Mouse (Mus musculus) retina, postnatal 1 day (tissue): ENCODE data around the gene Iqcf3.

Source experiments
- DNase-seq: peaks from one replicate; pipeline ENCODE4 v3.0.0-alpha.2; 2012

Gene Iqcf3

DNA sequence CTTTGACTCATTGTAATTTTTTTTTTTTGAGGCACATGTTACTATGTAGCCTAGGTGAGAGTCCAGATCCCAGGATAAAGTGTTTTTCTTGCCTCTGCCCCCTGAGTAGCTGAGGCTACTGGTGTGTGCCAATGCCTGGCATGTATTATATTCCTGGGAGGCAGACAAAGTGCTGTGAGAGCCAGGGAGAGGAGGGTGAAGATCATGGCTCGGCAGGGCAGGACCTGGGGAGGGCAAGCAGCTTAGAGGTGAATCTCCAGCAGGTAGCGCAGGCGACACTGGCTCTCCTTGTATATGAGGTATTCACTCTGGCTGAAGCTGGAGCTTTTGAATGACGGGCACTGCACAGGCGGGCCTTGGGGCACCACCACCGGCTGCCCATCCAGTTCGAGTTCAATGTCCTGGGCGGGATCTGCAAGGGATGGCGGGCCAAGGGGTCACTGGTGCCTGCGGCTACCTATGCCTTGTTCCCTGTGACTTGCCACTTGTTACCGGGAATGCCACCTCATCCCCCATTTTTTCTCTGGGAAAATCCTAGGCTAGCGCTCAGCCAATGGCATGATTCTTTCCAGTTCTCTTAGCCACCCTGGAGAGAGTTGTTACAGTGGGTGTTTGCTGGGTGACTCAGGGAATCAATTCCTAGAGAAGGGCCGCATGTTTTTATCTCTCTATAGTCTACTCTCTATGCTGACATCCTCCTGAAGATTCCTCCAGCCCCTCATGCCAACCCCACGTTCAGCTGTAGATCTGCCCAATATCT lies 90.3 kb downstream of the Iqcf3 start:
- no peak for DNase-seq

DNA sequence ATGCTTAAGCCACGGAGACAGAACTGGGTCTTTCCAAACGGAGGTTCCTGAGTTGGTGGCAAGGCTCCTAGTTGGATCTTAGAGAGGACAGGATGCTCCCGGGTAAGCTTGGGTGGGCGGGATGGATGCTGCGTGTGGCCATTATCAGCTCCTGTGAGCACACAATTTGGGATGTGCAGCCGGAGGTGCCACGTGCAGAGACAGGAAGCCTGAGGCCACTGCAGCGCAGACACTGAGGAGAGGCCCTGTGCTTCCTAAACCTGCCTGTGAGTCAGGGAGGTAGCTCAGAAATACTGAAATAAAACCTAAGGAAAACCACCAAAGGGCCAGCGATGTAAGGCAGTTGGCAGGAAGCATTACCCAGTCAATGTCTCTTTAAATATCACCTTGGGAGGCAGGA lies 91.7 kb downstream of the Iqcf3 start:
- DNase-seq = no peak

DNA sequence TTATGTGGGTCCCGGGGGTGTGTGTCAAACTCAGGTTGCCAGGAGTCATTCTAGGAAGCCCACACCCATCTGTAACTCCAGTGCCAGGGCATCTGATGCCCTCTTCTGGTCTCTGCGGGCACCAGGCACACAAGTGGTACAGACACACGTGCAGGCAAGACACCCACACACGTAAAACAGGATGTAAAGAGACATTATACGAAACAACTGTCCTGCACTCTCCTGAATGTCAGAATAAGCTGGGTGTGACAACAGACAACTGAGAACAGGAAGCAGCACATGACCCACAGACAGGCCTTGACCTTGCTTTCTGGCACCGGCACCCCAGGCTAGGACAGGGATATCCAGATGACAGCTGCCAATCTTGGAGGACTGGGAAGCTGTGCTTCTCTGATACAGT lies 92.1 kb downstream of the Iqcf3 start:
- DNase-seq = no peak

DNA sequence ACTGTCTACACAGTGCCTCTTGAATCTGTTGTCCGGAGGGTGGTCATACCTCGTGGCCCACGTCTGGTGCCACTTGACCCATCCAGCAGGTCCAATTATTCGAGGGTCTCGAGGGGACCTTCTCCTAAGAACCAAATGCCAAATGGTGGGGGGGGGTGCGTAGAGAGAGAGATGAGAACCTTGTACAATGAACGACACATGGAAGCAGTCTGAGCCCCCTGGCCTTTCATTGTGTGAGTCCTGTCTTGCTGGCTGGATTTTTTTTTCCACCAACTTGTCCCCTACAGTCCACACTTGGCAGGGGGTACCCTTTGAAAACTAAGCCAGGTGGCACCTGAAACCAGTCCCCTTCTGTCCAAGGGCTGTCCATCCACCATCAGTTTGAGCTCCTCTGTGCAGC lies 93.7 kb downstream of the Iqcf3 start:
- DNase-seq = no peak

DNA sequence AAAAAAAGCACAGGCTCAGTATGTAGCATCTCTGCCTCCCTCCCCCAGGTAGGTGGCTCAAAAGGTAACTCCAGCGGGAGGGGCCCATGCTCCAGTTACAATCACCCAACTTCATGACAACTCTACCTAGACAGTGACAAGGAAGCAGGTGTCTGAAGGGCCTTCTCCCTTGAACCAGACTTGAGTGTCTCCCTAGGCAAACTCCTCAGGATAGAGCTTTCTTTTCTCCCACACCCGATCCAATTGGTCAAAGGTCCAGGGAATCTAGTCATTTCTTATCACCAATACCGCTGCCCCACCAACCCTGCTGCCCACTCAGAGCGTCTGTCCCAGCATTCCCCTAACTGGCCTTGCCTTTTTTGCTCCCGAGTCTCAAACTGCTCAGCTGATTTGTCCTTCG lies 94.7 kb downstream of the Iqcf3 start:
- no peak for DNase-seq

DNA sequence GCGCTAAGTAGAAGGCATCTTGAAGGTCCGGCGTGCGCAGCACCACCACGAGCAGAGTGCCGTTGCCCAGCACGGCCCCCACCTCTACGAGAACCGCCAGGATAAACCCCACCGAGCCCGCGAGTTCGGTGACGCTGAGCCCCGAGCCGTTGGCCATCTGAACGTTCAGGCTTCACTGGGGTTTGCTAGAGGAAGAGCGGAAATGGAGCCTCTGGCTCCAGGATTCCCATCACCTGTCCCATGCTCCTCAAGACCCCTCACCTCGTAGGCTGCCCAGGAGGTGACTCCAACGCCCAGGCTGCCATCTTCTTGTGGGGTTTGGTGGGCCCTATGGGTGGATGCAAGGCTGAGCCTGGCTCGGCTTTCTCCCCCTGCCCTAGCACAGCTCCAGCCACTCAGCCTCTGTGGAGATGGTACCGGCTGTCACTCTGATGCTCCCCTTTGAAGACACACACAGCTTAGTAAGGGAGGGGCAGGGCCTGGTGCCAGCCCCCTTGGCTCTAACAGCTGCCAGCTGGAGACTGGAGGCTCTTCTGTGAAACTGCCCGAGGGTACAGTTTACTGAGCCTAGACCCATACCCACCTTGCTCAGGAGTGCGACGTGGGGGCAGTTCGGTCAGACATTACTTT lies 95.7 kb downstream of the Iqcf3 start, which contains the start of gene Gpr62:
Gene Gpr62 (minus strand): TSS at position 368 of the 630 bp plus-strand sequence.
- DNase-seq = peak; percentile 84

DNA sequence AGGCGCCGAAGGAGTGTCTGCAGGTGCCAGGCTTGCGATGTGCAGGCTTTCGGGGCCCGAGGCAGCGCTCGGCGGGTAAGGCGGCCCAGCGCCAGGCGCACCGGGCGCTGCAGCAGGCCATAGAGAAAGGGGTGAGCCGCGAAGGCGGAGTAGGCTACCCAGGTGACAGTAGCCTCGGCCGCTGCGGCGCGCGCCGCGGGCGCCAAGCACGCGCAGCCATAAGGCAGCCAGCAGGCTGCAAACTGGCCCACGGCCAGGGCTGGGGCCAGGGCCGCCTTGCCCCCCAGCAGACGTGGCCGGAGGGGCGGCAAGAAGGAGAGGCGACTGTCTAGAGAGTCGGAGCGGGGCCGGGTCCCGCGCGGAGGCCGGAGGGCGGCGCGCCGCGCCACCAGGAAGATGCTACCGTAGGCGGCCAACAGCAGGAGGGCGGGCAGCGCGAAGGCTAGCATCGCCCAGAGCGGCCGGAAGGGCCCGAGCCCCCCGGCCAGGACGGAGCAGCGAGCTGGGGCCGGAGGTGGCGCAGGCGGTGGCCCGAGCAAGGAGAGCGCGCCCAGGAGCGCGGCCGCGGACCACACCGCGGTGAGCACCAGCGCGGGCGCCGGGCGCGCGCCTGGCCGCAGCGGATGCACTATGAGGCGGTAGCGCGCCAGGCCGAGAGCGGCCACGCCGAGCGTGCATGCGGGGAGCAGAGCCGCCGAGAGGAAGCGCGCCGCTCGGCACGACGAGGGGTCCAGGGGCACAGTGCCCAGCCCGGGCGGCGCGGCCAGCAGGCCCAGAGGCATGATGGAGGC lies 96.5 kb downstream of the Iqcf3 start:
- DNase-seq = peak; percentile 87

DNA sequence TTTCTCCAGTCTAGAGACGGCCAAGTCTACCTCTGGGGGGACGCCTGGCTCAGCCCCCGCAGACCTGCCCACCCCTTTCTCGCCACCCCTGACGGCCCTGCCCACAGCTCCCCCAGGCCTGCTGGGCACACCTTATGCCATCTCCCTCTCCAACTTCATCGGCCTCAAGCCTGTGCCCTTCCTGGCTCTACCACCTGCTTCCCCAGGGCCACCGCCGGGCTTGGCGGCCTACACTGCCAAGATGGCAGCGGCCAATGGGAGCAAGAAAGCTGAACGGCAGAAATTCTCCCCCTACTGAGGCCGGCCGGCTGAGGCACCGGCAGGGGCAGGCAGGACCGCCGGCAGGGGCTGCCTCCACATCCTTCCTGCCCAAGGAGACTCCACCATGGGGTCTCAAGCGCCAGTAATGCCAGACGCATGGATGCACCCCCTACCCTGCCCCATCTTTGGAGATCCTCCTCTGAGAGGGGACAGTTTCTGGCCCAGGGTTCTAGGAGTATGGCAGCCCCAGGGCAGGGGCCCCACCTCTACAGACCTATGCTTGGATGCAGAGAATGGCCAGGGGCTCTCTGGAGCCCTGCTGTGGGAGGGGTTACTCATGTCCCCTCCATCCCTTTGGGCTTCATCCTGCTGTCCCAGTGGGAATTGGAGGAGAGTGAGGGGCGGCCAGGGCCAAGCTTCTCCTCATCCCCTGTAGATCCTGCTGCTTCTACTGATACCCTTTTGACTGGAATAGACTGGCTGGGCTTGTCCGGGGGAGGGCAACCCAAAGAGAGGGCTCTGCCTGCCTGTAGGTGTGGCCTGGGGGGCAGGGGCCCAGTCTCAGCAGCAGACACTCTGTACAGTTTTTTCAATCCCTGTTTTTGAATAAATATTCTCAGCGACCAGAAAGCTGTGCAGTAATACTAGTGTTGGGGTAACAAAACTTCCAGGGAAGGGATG lies 98.0 kb downstream of the Iqcf3 start:
- no peak for DNase-seq

DNA sequence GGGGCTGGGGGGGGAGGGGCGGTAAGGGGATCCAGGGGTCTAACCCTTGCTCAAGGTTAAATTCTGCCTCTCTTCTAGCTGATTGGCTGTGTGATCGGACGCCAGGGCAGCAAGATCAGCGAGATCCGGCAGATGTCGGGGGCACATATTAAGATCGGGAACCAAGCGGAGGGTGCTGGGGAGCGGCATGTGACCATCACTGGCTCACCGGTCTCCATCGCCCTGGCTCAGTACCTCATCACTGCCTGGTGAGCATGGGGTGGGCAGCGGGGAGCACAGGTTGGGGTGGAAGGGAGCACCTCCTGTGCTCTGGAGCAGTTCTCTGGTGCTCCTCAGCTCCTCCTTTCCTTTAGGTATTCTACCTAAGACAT lies 99.0 kb downstream of the Iqcf3 start:
- no peak for DNase-seq

DNA sequence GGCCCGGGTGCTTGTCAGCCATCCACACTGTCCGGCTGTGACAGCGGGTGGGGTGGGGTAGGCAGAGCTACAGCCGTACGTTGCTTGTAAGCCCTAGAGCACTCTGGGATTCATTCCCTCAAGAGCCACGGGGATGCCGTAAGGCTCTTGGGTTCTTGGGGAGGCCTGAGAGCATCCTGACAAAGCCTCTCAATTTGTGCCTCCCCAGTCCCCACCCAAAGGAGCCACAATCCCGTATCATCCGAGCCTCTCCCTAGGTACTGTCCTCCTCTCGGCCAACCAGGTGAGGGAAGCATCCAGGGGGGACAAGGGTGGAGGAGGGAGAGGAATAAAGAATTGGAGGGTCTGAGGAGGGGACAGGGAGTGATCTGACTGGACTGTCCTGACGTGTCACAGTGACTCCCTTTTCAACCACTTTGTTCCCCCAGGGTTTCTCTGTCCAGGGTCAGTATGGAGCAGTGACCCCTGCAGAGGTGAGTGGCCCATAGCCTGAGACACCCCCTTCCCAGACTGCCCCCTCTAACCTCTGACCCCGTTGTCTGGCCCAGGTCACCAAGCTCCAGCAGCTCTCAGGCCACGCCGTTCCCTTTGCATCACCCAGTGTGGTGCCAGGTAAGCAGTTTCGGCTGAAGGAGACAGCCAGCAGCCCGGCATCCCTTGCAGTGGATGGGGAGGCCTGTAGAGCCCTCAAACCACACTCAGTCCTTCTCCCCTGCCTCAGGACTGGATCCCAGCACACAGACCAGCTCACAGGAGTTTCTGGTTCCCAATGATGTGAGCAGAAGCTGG lies 99.6 kb downstream of the Iqcf3 start:
- DNase-seq = no peak

DNA sequence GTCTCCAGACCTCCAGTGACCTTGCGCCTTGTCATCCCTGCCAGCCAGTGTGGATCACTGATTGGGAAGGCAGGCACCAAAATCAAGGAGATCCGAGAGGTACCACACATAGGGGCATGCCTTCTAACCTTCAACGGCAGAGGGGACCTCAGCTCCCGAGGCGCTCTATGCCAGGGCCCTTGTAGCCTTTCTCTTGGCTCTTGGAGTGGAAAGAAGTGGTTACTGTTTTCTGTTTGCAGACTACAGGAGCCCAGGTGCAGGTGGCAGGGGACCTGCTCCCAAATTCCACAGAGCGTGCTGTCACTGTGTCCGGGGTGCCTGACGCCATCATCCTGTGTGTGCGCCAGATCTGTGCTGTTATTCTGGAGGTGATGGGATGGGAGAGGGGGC lies 100.4 kb downstream of the Iqcf3 start:
- DNase-seq = no peak

DNA sequence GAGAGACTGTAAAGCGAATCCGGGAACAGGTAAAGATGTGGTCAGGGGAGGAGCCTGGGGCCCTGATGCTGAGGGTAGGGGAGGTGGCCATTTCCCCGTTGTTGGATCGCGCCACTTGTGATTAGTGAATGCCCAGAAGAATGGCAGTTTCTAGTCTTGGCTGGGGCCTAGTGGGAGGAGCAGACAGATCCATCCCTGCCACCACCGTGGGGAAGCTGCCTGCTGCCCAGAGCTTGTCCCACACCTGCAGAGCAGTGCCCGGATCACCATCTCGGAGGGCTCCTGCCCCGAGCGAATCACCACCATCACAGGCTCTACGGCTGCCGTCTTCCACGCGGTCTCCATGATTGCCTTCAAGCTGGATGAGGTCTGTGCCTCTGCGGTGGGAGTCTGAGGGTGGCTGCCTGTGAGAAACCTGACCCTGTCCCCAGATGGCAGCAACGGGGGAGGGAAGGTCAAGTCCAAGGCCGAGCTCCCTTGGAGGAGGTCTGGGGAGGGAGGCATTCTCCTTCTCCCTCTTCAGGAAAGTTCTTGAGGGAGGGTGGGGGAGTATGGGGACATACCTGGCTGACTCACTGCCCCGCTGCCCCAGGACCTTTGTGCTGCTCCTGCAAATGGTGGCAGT lies 100.9 kb downstream of the Iqcf3 start:
- DNase-seq = no peak

DNA sequence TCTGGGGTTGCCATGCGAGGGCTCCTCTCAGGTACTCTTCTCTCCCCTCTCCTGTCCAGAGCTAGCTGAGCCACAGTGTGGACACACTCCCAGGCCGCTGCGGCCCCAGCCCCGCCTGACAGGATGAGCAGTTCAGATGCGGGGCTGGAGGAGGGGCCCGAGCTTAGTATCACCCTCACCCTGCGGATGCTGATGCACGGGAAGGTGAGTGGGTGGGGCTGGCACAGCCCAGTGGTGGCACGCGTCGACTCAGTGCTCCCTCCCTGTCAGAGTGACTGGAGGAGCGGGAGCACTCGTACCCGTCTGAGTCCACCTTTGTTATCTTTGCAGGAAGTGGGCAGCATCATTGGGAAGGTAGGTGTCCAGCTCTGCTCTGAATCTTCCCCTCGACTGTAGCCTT lies 101.5 kb downstream of the Iqcf3 start:
- DNase-seq = no peak

DNA sequence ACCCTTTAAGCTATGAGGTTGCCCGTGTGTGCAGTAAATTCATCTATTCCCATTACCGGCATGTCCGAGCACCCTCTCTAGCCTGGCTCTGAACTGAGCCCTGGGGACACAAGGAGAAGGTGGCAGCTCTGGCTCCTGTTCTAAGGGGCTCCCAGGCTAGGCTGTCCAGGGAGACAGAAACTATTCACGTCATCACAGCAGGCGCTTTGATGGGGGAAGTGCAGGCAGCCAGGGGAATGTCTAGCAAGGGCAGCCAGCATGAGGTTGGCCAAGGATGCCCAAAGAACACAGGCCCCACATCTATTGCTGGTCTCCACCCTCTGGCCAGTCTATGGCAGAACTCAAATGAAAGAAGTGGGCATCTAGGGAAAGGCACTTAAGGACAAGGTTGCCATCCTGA lies 103.5 kb downstream of the Iqcf3 start:
- DNase-seq = no peak

DNA sequence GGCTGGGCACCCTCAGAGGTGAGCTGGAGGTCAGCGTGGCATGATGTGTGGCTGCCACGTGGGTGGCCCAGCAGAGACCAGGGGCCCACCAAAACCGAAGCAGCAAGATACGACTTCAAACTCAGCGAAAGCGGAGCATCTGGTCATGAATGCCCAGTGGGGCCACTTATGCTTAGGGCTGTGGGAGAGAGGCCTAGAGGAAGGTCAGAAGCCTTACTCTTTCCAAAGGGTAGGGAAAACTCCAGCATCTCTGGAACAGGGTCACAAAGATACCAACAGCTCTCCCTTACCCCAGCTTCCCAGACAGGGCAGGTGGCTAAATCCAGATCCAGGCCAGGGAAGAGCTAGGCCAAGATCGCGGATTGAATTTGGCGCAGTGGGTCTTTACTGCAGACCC lies 104.3 kb downstream of the Iqcf3 start:
- no peak for DNase-seq

DNA sequence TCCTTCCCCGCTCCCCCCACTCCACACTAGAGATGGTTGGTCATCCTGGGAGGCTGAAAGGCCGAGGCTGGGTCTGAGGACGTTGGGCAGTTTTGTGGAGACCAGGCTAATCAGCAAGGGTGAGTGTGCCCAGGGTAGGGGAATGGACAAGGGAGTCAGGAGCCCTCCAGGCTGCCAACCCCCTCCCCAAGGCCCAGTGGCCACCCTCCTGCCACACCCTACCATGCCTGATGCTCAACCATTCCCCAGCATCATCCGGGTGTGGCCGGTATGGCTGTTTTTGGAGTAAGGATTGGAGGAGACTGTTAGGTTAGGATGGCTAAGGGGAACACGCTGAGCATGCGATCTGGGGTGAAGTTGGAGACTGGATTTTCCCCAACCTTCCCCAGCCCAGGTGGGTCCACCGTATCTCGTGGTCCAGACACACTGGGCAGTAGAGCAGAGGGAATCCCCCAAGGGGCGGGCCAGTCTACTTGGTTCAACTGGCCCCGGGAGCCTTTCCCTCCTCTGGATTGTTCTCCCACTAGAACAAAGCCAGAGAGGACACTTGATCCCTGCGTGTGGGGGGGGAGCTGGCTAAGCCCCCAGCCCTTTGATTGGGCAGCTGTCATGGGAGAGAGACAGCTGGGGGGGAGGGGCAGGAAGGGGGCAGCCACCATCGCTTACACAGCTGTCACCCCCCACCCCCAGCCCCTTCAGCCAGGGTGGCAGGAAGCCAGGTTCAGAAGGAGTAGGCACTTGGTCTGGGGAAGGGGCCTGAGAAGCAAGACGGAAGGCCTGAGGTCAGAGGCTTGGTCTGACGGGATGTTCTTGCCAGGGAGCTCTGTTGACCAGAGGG lies 104.9 kb downstream of the Iqcf3 start:
- peak; percentile 96 for DNase-seq

DNA sequence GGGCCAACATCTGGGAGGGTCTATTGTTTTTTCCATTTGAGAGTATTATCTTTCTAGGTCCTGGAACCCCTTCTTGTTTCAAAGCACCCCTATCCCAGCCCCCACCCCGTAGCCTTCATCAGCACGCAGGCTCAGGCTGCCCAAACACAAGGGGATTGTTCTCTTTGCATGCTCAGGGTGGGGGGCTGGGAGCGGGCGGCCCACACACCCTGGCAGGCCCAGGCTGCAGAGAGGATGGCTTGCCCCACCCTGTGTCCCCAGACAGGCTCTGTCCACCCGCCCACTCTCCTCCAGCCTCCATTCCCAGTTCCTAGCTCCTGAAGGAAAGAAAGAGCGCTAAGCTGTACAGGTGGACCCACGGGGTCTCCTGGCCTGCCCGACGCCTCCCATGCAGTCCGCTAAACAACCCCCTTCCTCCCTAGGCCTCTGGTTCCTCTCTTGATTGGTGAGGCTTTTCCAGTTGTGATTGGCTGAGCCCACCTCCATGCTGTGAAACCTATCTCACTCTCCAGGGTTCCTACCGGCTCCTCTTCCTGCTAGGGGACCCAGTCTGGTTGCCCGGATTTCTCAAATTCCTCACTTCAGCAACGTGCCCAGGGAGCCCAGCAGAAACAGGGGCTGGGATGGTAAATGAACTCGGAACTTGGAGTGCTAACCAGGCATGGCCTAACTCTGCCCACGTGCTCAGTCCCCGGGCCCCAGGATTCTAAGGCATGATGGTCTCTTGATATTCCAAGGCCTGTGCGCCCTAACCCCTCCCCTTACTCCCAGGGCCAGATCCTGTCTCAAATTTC lies 106.3 kb downstream of the Iqcf3 start:
- DNase-seq = peak; percentile 64

DNA sequence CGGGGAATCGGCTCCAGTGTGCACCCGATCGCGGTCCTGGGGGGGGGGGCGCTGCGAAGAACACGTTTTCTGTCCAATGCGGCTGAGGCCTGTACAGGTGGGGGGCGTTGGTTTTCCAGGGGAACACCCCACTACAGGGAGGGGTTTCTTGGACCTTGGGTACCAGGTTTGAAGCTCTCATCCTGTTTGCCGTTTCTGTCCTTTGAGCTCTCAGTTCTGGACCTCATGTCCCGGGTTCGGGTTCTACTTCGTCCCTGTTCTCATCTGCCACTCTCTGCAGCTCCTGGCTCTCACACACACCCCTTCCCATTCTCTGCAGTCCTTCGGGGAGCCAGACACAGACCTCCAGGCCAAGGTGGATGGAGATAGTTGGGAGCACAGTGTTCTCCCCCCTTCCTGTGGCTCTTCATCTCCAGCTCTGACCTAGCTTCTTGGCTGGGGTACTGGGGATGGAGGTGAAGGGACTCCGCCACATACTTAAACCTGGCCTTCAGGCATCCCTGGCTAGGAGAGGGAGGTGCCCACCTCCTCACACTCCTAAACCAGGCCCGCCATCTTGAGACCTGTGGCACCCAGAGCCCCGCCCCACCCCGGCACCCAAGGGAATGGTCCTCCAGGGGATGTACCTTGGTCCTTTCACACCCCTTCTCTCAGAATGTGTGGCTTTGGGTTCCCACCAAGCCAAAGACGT lies 107.2 kb downstream of the Iqcf3 start:
- DNase-seq = no peak
